Mouse (Mus musculus) spleen, postnatal 4 days (tissue): ENCODE data around the gene Vmn2r66.

Experiments used
- DNase-seq, 2 experiments: peaks; one replicate each; pipeline ENCODE4 v3.0.0; 2022; ENCODE audit warnings: low spot score in 2 of 2

The Vmn2r66 gene

DNA sequence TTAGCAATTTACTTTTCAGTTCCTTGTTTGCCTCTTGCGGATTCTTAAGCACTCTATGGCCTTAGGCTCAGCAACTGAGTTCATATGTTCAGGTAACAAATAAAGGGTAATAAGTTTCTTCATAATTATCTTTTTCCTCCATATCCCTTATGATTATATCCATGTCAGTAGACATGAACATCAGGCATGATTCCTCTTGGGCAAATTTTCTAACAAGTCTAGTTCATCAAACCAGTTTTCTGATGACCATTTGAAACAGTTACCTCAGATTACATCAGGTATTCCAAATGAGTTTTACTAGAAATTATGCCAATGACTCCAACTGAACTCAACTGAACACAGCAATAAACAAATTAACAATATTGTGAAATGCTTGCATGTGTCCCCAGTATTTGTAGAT, at the start of gene Vmn2r66:
Gene Vmn2r66, minus strand, starts transcription at position 101 of the 400 bp plus-strand sequence.
- no peak for DNase-seq

DNA sequence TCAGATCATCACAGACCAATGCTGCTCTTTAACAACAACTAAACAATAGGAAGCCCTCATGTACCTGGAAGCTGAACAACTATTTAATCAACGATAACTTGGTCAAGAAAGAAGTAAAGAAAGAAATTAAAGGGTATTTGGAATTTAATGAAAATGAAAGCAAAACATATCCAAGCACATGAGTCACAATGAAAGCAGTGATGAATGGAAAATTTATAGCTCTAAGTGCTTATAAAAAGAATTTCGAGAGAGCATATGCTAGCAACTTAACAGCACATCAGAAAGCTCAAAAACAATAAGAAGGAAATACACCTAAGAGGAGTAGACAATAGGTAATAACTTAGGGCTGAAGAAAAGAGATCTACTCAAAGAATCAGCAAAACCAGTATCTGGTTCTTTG, 15.4 kb downstream of the Vmn2r66 start:
- DNase-seq: no peak

DNA sequence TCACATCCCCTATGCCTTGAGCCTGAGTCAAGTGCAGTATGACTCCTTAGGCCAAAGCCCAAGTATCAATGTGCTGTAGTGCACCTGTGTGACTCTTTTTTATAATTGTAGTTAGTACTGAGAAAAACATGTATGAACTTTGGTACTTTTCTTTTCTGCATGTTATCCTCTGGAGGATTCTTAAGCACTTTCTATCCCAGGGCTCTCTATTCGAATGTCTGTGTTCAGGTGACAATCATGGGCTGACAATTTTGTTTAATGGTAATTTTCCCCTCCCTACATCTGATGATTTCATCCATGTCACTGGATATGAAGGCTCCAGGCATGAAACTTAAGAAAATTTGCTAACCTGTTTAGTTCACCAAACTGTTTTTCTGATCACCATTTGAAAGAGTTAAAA, 48.1 kb downstream of the Vmn2r66 start, which contains the start of gene Vmn2r65:
Gene Vmn2r65, minus strand, starts transcription at position 101 of the 400 bp plus-strand sequence.
- no peak for DNase-seq
